Mouse (Mus musculus): ENCODE results near the gene Tmem176a.

Gene Tmem176a

GRCm38 (mm10) chr6:48894203-48894602 is 53.5 kb downstream of the Tmem176a start:
- DNase-seq (ENCODE audit: low spot score) = no peak

DNA sequence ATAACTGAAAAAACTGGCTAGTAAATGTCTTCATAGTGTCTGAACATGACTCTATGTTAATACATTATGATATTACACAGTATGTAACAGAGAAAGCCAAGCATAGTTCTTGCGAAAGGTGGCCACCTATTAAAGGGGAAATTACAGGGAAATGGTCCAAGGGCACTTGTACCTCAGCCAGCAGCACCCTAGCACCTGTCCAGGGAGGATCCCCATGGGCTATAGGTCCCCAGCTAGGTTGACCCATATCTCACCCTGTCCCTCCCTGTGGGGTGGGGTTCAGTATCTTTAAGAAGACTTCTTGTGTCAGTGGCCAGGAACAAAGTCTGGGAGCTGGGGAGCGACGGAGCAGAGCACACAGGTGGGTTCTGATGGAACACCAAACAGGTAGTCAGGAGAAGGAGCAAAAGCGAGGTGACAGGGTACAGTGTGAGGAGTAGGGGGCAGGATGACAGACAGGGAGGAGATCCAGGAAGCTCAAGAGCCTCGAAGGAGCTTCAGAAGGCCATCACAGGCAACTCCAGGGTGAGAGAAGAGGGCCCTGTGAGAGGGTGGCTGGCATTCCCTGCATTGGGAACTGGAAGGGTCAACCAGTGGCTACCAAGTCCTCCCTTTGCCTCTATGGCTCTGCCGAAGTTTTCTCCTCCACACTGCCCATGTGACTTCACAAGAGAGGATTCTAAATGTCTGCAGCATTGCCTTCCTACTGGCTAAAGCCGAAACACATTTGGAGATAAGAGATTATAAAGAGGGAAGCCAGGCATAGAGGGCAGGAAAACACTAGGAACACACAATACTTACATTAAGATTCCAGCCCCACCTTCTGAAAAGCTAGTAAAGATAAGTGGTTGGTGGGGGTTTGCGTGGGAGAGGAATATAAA is 54.5 kb downstream of the Tmem176a start:
- no peak for DNase-seq (ENCODE audit: low spot score)

DNA sequence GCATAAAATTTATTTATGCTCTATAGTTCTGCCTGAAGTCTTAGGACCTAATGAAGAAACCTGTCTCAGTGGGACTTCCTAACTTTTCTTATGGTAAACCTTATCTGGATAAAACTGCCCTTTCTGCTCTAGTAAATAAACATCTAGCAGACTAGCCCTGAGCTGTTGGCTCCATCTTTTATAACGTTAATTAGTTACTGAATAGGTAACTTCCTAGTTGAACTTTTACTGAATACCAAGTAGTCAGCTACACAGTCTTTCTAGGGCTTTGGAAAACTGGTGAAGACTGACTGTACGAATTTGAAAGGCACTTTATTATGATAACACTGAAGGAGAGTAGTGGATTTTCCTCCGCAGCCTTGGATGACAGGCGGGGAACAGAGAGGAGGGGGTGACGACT is 55.2 kb downstream of the Tmem176a start:
- DNase-seq (ENCODE audit: low spot score) = no peak

Data from lung, postnatal 25 days (tissue).